Comparison of ENCODE assay signal across 8 mouse cellular contexts in the genomic region with DNA sequence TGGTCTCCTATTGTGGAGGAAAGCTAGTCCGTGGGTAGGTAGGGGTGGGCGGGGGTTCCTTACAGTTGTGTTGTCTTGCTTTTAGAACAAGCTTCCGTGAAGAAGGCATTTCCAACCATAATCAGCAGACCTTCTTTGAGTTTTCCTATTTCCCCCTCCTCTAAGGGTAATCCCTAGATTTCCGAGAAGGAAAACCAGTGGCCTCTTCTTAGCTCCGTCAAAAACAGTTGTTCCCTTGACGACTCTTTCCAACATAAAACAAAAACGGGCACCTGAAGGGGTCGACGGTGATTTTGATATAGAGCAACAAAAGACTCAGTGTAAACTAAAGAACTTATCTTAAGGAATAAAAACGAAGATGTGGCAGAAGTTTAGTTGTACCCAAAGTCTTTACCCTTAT. TPM values are rescaled to one million over a fixed set of nuclear protein-coding genes. Genes with fewer than 3 reads are reported as not detected.
DNase-seq lines count a peak whose midpoint lies in the region; ATAC-seq and TF ChIP-seq lines count a peak whose summit lies in the region.

No protein-coding gene starts in this region.

- no peak for TF ChIP-seq CTCF in heart, adult 2 months (IDR thresholded peaks at IDR 0.05)
- TF ChIP-seq CTCF in thymus, adult 2 months (IDR thresholded peaks at IDR 0.05; ENCODE audit: borderline replicate concordance, control insufficient read depth, extremely low read depth, insufficient read depth, low read length, poor library complexity): no peak
- no peak for TF ChIP-seq CTCF in liver, embryonic 14.5 days (IDR thresholded peaks at IDR 0.05; ENCODE audit: low read depth)

- no peaks in the 10 kb centered on the region for H3K27me3 ChIP-seq in heart, adult 2 months (ENCODE audit: control insufficient read depth, insufficient read depth, low read length)
- no peaks in the 10 kb centered on the region for H3K27me3 ChIP-seq in thymus, adult 2 months (ENCODE audit: control insufficient read depth, insufficient read depth, low read length)
- no peaks in the 10 kb centered on the region for H3K27me3 ChIP-seq in liver, embryonic 14.5 days (ENCODE audit: control insufficient read depth, insufficient read depth, low read length)

- H3K9me3 ChIP-seq in liver, embryonic 14.5 days (ENCODE audit: control insufficient read depth, low read length): no peaks in the 10 kb centered on the region

- 6% methylated on average over 10 of the region's 10 CpGs for WGBS in heart, adult 2 months
- 7% methylated on average over 10 of the region's 10 CpGs for WGBS in thymus, adult 2 months
- 3% methylated on average over 10 of the region's 10 CpGs for WGBS in liver, embryonic 14.5 days (ENCODE audit: insufficient replicate concordance)

- DNase-seq in heart, adult 2 months: no peak
- DNase-seq in heart, adult 11 months: no peak
- DNase-seq in thymus, adult 2 months: no peak
- no peak for DNase-seq in thymus, adult 18-20 months
- DNase-seq in liver, embryonic 14.5 days (ENCODE audit: low read depth in 3 of 3, low spot score in 3 of 3): no peak
- no peak for DNase-seq in right cerebral cortex, postnatal 14 days
- no peak for DNase-seq in adrenal gland, adult 18-20 months (ENCODE audit: low spot score in 2 of 2)
- DNase-seq in adipocyte (ENCODE audit: low spot score): no peak

- H3K79me2 ChIP-seq in heart, adult 2 months (replicated peaks; ENCODE audit: control insufficient read depth, insufficient read depth, low read length): no peaks in the 10 kb centered on the region

- no peak for TF ChIP-seq EP300 in heart, adult 2 months (IDR thresholded peaks at IDR 0.05; ENCODE audit: insufficient read depth, low read depth, low read length)
- TF ChIP-seq EP300 in liver, embryonic 14.5 days (IDR thresholded peaks at IDR 0.05; ENCODE audit: low read depth): no peak

- H3K4me2 ChIP-seq in liver, embryonic 14.5 days (ENCODE audit: low read depth): peak overlapping the region; percentile 98

- H3K27ac ChIP-seq in heart, adult 2 months: peak overlapping the region; percentile 91
- H3K27ac ChIP-seq in thymus, adult 2 months (ENCODE audit: control insufficient read depth, insufficient read depth, low read length): peak overlapping the region; percentile 99
- H3K27ac ChIP-seq in liver, embryonic 14.5 days: peak overlapping the region; percentile 97

- peak overlapping the region; percentile 77 for H3K9ac ChIP-seq in heart, adult 2 months (ENCODE audit: low read depth, low read length)
- H3K9ac ChIP-seq in liver, embryonic 14.5 days (replicated peaks): peak overlapping the region; percentile 88

- H3K4me1 ChIP-seq in heart, adult 2 months (ENCODE audit: control insufficient read depth, insufficient read depth, low read length): peaks cover 3% of the 10 kb centered on the region
- H3K4me1 ChIP-seq in thymus, adult 2 months (replicated peaks; ENCODE audit: control insufficient read depth, insufficient read depth, low read length): peaks cover 5% of the 10 kb centered on the region; the same call in 1 of the 2 replicates
- peaks cover 22 to 28% of the 10 kb centered on the region in 2 experiments for H3K4me1 ChIP-seq in liver, embryonic 14.5 days (replicated peaks; ENCODE audit: control insufficient read depth in 2 of 2, insufficient read depth in 2 of 2, low read length in 1 of 2)

- no peaks in the 10 kb centered on the region for H3K36me3 ChIP-seq in heart, adult 2 months (ENCODE audit: control insufficient read depth, insufficient read depth, low read length)
- H3K36me3 ChIP-seq in thymus, adult 2 months (ENCODE audit: control insufficient read depth, insufficient read depth, low read length): no peaks in the 10 kb centered on the region
- no peaks in the 10 kb centered on the region for H3K36me3 ChIP-seq in liver, embryonic 14.5 days (replicated peaks; ENCODE audit: control insufficient read depth, insufficient read depth, low read depth)

- no peak for TF ChIP-seq POLR2A in heart, adult 2 months (IDR thresholded peaks at IDR 0.05; ENCODE audit: insufficient read depth, low read depth, low read length)
- no peak for TF ChIP-seq POLR2A in thymus, adult 2 months (IDR thresholded peaks at IDR 0.05; ENCODE audit: control insufficient read depth, extremely low read depth, insufficient read depth, low read length, poor library complexity)

- no peak for ATAC-seq in liver, embryonic 14.5 days (ENCODE audit: insufficient read depth)

- peak overlapping the region; percentile 64 for H3K4me3 ChIP-seq in heart, adult 2 months
- H3K4me3 ChIP-seq in thymus, adult 2 months (ENCODE audit: control insufficient read depth, insufficient read depth, low read length): peak overlapping the region; percentile 53
- H3K4me3 ChIP-seq in liver, embryonic 14.5 days (ENCODE audit: insufficient read depth in 1 of 2, low read depth in 2 of 2, low read length in 2 of 2): peak overlapping the region; percentile 71 to 88

- intact Hi-C loops in heart, adult 2 months (cut with DNase I): loop anchor here (2.0 to 10.0 kb wide), 3 partner anchors 139 to 533 kb away; partner anchors contain the start of genes Atl1, Map4k5 and Sos2

RNA-seq across cellular contexts. Expression of gene Nemf, which starts 5.0 kb away (rescaled TPM):
- total RNA-seq in heart, adult 2 months (2021): 10 to 100 TPM; 21.9 to 22.7 TPM
- 3.8 and 10.5 TPM in 2 replicates for polyA plus RNA-seq in heart, adult 2 months (2012; rRNA removed)
- 7.3 and 8.5 TPM in 2 replicates for polyA plus RNA-seq in thymus, adult 2 months (2012; rRNA removed)
- polyA plus RNA-seq in liver, embryonic 14.5 days (2012; rRNA removed): 5.2 and 11.1 TPM in 2 replicates
- 33.7 and 35.4 TPM in 2 replicates for polyA plus RNA-seq in liver, embryonic 14.5 days (2014; fragmentation: Nextera tagmentation; extraction: Ambion mirVana)
- 10 to 100 TPM; 40.3 to 48.6 TPM for total RNA-seq in adrenal gland, adult 18-20 months (2021)

RNA-seq across cellular contexts. Expression of gene Arf6, which starts 10.0 kb away (rescaled TPM):
- 10 to 100 TPM; 35.0 to 38.7 TPM for total RNA-seq in heart, adult 2 months (2021)
- 30.3 and 32.9 TPM in 2 replicates for polyA plus RNA-seq in heart, adult 2 months (2012; rRNA removed)
- polyA plus RNA-seq in thymus, adult 2 months (2012; rRNA removed): 226 and 341 TPM in 2 replicates
- polyA plus RNA-seq in liver, embryonic 14.5 days (2012; rRNA removed): 41.3 and 45.8 TPM in 2 replicates
- polyA plus RNA-seq in liver, embryonic 14.5 days (2014; fragmentation: Nextera tagmentation; extraction: Ambion mirVana): 35.7 and 39.6 TPM in 2 replicates
- total RNA-seq in adrenal gland, adult 18-20 months (2021): 100 to 1,000 TPM; 117 to 135 TPM

RNA-seq across cellular contexts. Expression of gene Gm9887, which starts 10.3 kb away (rescaled TPM):
- under 1 TPM; 0.39 to 0.84 TPM for total RNA-seq in heart, adult 2 months (2021)
- 0.80 TPM in 1 of 2 replicates, not detected in the other for polyA plus RNA-seq in heart, adult 2 months (2012; rRNA removed)
- 1.1 and 2.8 TPM in 2 replicates for polyA plus RNA-seq in thymus, adult 2 months (2012; rRNA removed)
- polyA plus RNA-seq in liver, embryonic 14.5 days (2012; rRNA removed): 0.20 and 0.23 TPM in 2 replicates
- polyA plus RNA-seq in liver, embryonic 14.5 days (2014; fragmentation: Nextera tagmentation; extraction: Ambion mirVana): 0.40 and 1.0 TPM in 2 replicates
- under 1 TPM; 0.70 to 0.89 TPM for total RNA-seq in adrenal gland, adult 18-20 months (2021)
